Mouse (Mus musculus) CH12.LX (cell line): Measurements from ENCODE around the gene Itih4.

Experiments used
- CTCF ChIP-seq, 2 experiments: IDR thresholded peaks in 1 of 2; conservative IDR thresholded peaks in 1 of 2; 2 replicates each; pipeline ENCODE4 v1.5.1; 2011 to 2012; ENCODE audit warnings: low read depth in 2 of 2, low read length in 2 of 2, improper control_type of control experiment in 1 of 2, inconsistent platforms in 1 of 2, mild to moderate bottlenecking in 1 of 2, moderate library complexity in 1 of 2
- E2F4 ChIP-seq: IDR thresholded peaks from 2 replicates; pipeline ENCODE4 v1.6.1; 2011; ENCODE audit warnings: low read depth, low read length, improper control_type of control experiment; ENCODE audit not compliant: insufficient replicate concordance
- JUN ChIP-seq: IDR thresholded peaks from 2 replicates; pipeline ENCODE4 v1.6.1; 2011; ENCODE audit warnings: low read depth, mild to moderate bottlenecking, low read length, improper control_type of control experiment, moderate library complexity; ENCODE audit not compliant: insufficient read depth
- MAX ChIP-seq: IDR thresholded peaks from 2 replicates; pipeline ENCODE4 v1.6.1; 2011; ENCODE audit warnings: low read length, improper control_type of control experiment
- TBP ChIP-seq: conservative IDR thresholded peaks from 2 replicates; pipeline ENCODE4 v1.6.1; 2011; ENCODE audit warnings: low read depth, low read length, improper control_type of control experiment
- USF1 ChIP-seq: IDR thresholded peaks from 2 replicates; pipeline ENCODE4 v1.6.1; 2014; ENCODE audit warnings: low read depth, mild to moderate bottlenecking, inconsistent platforms, low read length, improper control_type of control experiment
- ZKSCAN1 ChIP-seq: IDR thresholded peaks from 2 replicates; pipeline ENCODE4 v1.6.1; 2012; ENCODE audit warnings: low read depth, inconsistent platforms, low read length, improper control_type of control experiment, borderline replicate concordance

- TF ChIP-seq TBP: no peak
- TF ChIP-seq ZKSCAN1: no peak
- TF ChIP-seq E2F4: no peak
- TF ChIP-seq JUN: no peak
- no peak for TF ChIP-seq CTCF (conservative IDR thresholded peaks at IDR 0.05 in 1 of 2, IDR thresholded peaks at IDR 0.05 in 1 of 2; ENCODE audit: low read depth in 2 of 2, low read length in 2 of 2)
- no peak for TF ChIP-seq MAX
- no peak for TF ChIP-seq USF1
These were observed 39.2 kb downstream of the Itih4 start for GRCm38 (mm10) chr14:30925492-30925891.
